Mouse (Mus musculus): ENCODE data around the gene Gng12. TPM values are rescaled to one million over a fixed set of nuclear protein-coding genes. Genes with fewer than 3 reads are reported as not detected.
"Not testable (repeated sequence)": the region's sequence is repeated elsewhere in the genome, so short reads cannot be mapped to it uniquely, and the experiment has no call there.

The Gng12 gene
- 11.0 and 22.9 TPM in 2 replicates for polyA plus RNA-seq (2011; ENCODE audit: insufficient read depth, insufficient read length, low replicate concordance, missing spikeins)

DNA sequence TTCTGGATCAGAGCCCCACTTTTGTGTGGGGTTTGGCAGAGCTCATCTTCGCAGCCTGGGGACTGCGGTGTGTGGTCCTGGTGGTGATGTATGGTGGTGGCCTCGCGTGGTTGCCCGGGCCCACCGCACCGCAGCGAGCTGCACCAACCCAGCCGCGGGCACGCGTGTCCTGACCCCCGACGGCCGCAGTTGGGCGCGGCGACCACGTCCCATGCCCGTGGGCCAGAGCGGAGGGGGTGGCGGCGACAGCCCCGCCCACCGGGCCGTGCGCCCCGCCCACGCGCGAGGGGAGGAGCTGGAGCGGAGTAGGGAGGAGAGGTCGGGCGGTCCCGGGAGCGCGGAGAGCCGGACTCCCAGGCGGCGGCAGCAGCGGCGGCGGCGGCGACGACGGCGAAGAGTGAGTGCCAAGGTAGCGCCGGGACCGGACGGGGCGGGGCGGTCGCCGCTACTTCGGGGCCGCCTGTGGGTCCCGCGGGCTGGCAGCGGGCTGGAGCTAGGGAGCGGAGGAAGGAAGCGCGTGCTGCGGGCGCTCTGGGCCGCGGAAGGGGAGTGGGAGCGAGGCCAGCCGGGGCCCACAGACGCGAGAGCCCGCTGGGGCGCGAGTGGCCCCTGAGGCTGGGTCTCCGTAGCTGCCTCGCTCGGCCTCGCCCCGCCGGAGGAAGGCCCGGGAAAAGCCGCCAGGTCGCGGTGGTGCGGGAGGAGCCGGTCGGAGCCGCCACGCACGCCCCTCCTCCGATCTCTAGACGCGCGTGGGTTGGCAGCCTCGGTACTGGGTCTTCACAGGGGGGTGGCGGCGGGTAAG, at the start of gene Gng12:
Gng12 (plus strand) TSS at position 279 of the 802 bp plus-strand sequence.
- TF ChIP-seq CTCF (IDR thresholded peaks at IDR 0.05; ENCODE audit: control insufficient read depth, insufficient read depth, low read length) (no peak), POLR2A (IDR thresholded peaks at IDR 0.05; ENCODE audit: borderline replicate concordance, control insufficient read depth, low read depth, low read length) (no peak)
- Histone ChIP-seq H3K4me1 (ENCODE audit: control insufficient read depth, insufficient read depth, low read length) (no peaks in the 10 kb centered on the region; the same call in 1 of the 2 replicates), H3K4me3 (replicated peaks; ENCODE audit: control insufficient read depth, low read depth, low read length) (peak within 1 kb of the TSS; percentile 78), H3K27ac (ENCODE audit: control insufficient read depth, insufficient read depth, low read depth, low read length, poor library complexity) (peak within 1 kb of the TSS; percentile 87)
- under 1% methylated on average over 96 of the region's 98 CpGs for WGBS

DNA sequence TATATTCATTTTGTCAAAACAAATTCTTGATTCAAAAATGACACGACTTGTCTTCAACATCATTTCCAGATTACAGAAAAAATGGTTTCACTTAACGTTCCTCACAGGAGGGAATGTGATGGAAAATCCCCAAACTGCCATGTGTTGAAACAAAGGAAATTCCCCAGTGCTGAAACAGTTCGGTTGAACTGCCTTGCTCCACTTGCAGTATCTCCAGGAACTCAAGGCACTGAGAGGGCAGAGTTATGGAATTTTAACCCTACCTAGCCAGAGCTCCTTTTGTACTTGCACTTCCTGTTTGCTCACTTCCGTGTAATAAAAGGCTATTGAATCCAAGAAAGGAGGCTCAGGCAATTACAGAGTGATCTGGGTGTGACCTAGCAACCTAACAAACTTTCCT, 47.3 kb upstream of the Gng12 start:
- TF ChIP-seq POLR2A (IDR thresholded peaks at IDR 0.05; ENCODE audit: borderline replicate concordance, control insufficient read depth, low read depth, low read length), result no peak
- no peak for TF ChIP-seq CTCF (IDR thresholded peaks at IDR 0.05; ENCODE audit: control insufficient read depth, insufficient read depth, low read length)
- H3K4me1 ChIP-seq (ENCODE audit: control insufficient read depth, insufficient read depth, low read length), result no peaks in the 10 kb centered on the region
- H3K4me3 ChIP-seq (replicated peaks; ENCODE audit: control insufficient read depth, low read depth, low read length), result no peak overlapping the region
- WGBS, result 40% methylated on average over 4 of the region's 4 CpGs
- H3K27ac ChIP-seq (ENCODE audit: control insufficient read depth, insufficient read depth, low read depth, low read length, poor library complexity), result no peak overlapping the region

DNA sequence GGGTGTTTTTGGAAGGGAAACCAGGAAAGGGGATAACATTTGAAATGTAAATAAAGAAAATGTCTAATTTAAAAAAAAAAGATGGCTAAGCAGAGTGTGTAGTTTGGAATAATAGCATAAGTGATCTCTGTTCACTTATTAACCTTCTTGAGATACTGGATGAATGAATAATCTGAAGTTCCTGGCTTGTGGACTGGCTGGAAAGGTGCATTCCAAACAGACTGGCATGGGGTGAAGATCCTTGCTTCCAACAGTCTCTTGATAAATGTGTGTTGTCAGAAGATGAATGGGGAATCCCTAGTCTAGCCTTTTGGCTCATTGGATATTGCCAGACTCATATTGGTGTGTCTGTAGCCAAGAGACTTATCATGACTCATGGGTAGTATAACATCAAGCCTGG, 40.0 kb upstream of the Gng12 start:
- Histone ChIP-seq H3K4me3 (replicated peaks; ENCODE audit: control insufficient read depth, low read depth, low read length) (no peak overlapping the region), H3K4me1 (ENCODE audit: control insufficient read depth, insufficient read depth, low read length) (no peaks in the 10 kb centered on the region), H3K27ac (ENCODE audit: control insufficient read depth, insufficient read depth, low read depth, low read length, poor library complexity) (no peak overlapping the region)
- TF ChIP-seq CTCF (IDR thresholded peaks at IDR 0.05; ENCODE audit: control insufficient read depth, insufficient read depth, low read length) (no peak), POLR2A (IDR thresholded peaks at IDR 0.05; ENCODE audit: borderline replicate concordance, control insufficient read depth, low read depth, low read length) (no peak)

DNA sequence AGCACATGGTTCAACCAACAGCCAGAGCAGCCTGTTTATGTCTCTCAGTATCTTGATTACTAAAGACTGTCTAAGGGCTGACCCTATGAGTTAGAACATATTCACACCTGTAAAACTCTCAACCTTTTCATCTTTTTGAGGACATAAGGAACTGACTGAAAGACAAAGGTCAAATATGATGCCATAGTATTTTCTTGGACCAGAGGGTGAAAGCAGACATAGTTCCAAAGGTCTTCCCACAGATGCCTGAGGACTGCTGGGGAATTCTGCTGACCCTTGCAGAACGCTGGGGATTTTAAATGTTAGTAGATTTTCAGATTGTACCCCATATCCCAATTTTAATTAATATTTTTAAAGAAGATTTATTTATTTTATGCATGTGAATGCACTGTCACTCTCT, 37.8 kb upstream of the Gng12 start:
- Histone ChIP-seq H3K4me1 (ENCODE audit: control insufficient read depth, insufficient read depth, low read length) (no peaks in the 10 kb centered on the region), H3K4me3 (replicated peaks; ENCODE audit: control insufficient read depth, low read depth, low read length) (no peak overlapping the region), H3K27ac (ENCODE audit: control insufficient read depth, insufficient read depth, low read depth, low read length, poor library complexity) (no peak overlapping the region)
- TF ChIP-seq CTCF (IDR thresholded peaks at IDR 0.05; ENCODE audit: control insufficient read depth, insufficient read depth, low read length), result no peak
- no peak for TF ChIP-seq POLR2A (IDR thresholded peaks at IDR 0.05; ENCODE audit: borderline replicate concordance, control insufficient read depth, low read depth, low read length)
- WGBS, result 79% methylated on average over 1 of the region's 1 CpGs

DNA sequence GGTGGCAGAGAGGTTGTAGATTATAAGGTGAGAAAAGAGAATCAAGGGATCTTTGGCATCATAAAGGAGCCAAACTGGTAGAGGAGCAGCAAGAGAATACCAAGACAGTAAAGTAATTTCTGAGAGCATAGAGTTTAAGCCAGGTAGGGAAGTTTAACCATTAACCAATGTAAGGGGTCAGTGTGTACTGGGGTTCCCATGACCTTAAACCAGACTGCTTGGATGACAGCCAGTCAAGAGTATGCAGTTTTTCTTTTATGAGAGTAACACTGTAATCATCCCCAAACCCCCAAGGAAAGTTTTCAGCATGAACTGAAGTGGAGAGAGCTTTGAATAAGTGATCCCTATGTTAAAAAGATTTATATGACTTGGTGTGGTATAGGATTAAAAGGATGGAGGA, 36.8 kb upstream of the Gng12 start:
- TF ChIP-seq POLR2A (IDR thresholded peaks at IDR 0.05; ENCODE audit: borderline replicate concordance, control insufficient read depth, low read depth, low read length), result no peak
- TF ChIP-seq CTCF (IDR thresholded peaks at IDR 0.05; ENCODE audit: control insufficient read depth, insufficient read depth, low read length), result no peak
- Histone ChIP-seq H3K27ac (ENCODE audit: control insufficient read depth, insufficient read depth, low read depth, low read length, poor library complexity) (no peak overlapping the region), H3K4me3 (replicated peaks; ENCODE audit: control insufficient read depth, low read depth, low read length) (no peak overlapping the region), H3K4me1 (ENCODE audit: control insufficient read depth, insufficient read depth, low read length) (no peaks in the 10 kb centered on the region)

DNA sequence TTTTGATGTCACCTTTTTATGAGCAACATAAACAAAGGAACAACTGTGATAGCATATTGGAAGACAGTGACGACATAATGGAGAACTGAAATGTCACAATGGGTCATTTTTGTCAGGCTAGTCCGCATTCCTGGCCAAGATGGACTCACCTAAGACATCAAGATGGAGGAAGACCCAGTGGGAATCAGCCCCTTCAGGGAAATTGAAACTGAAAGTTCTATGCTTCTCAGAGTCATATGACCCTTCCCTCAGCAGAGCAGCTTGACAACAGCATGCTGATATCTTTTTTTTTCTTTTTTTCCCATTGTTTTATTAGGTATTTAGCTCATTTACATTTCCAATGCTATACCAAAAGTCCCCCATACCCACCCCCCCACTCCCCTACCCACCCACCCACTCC, 31.7 kb upstream of the Gng12 start:
- 69% methylated on average over 2 of the region's 2 CpGs for WGBS
- Histone ChIP-seq H3K27ac (ENCODE audit: control insufficient read depth, insufficient read depth, low read depth, low read length, poor library complexity) (no peak overlapping the region), H3K4me1 (ENCODE audit: control insufficient read depth, insufficient read depth, low read length) (no peaks in the 10 kb centered on the region), H3K4me3 (replicated peaks; ENCODE audit: control insufficient read depth, low read depth, low read length) (no peak overlapping the region)
- no peak for TF ChIP-seq CTCF (IDR thresholded peaks at IDR 0.05; ENCODE audit: control insufficient read depth, insufficient read depth, low read length)
- TF ChIP-seq POLR2A (IDR thresholded peaks at IDR 0.05; ENCODE audit: borderline replicate concordance, control insufficient read depth, low read depth, low read length), result no peak

DNA sequence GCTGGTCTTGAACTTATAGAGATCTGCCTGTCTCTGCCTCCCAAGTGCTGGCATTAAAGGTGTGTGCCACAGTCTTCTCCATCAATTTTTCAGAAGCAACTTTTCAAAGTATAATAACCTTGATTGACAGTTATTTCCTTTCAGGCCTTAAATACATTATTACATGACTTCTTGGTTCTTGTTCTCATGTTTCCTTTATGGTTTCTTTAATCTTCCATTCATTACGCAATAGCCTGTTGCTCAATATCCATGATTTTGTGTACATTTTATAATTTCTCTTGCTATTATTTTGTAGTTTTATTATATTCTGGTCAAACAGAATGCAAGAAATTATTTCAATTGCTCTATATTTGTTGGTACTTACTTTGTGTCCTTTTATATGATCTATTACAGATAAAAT, 29.9 kb upstream of the Gng12 start:
- 60% methylated on average over 1 of the region's 1 CpGs for WGBS
- TF ChIP-seq CTCF (IDR thresholded peaks at IDR 0.05; ENCODE audit: control insufficient read depth, insufficient read depth, low read length) (no peak), POLR2A (IDR thresholded peaks at IDR 0.05; ENCODE audit: borderline replicate concordance, control insufficient read depth, low read depth, low read length) (no peak)
- no peak overlapping the region for H3K4me3 ChIP-seq (replicated peaks; ENCODE audit: control insufficient read depth, low read depth, low read length)
- no peaks in the 10 kb centered on the region for H3K4me1 ChIP-seq (ENCODE audit: control insufficient read depth, insufficient read depth, low read length)
- no peak overlapping the region for H3K27ac ChIP-seq (ENCODE audit: control insufficient read depth, insufficient read depth, low read depth, low read length, poor library complexity)

DNA sequence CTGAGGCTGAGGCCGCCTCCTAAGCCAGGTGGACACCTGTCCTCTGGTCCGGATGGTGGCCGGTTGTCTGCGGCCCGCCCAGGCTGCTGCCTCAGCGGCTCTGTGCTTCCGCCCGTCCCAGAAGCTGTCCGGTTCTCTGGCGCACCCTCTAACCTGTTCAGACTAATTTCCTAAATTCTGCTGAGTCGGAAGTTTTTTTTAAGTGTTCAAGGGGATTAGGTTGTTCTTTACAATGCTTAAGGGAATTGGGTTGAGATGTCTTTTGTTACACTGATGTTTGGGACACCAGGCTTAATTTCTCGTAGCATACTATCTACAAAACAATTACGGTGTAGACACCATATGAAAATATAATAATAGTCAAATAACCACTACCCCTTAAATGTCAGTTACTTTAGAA, 19.1 kb upstream of the Gng12 start:
- not testable (repeated sequence) for H3K4me1 ChIP-seq (ENCODE audit: control insufficient read depth, insufficient read depth, low read length); H3K27ac ChIP-seq (ENCODE audit: control insufficient read depth, insufficient read depth, low read depth, low read length, poor library complexity); H3K4me3 ChIP-seq (replicated peaks; ENCODE audit: control insufficient read depth, low read depth, low read length)
- 84% methylated on average over 13 of the region's 13 CpGs for WGBS

Measured in bone marrow, adult 2 months (tissue).